Mouse (Mus musculus) adrenal gland, adult 2 months (tissue): ENCODE measurements around the gene Phf14. TPM values are rescaled to one million over a fixed set of nuclear protein-coding genes. Genes with fewer than 3 reads are reported as not detected.

Experiments
- DNase-seq: peaks from one replicate; pipeline ENCODE4 v3.0.0; 2021
- polyA plus RNA-seq: library from polyadenylated mRNA; depleted of rRNA; stranded (reverse); fragments of >200 nt; gene quantifications from 2 replicates; pipeline ENCODE4 v1.2.3, GENCODE M21; 2012
- total RNA-seq, 2 experiments: library from RNA; stranded (reverse); gene quantifications; 2 replicates each; pipeline ENCODE4 v1.2.3; 2021

Gene Phf14
- total and polyA plus RNA-seq, 3 experiments, result 4.4 to 41.0 (median 23.8) TPM

GRCm38 (mm10) chr6:12020738-12021137 lies 113.1 kb downstream of the Phf14 start:
- no peak for DNase-seq

DNA sequence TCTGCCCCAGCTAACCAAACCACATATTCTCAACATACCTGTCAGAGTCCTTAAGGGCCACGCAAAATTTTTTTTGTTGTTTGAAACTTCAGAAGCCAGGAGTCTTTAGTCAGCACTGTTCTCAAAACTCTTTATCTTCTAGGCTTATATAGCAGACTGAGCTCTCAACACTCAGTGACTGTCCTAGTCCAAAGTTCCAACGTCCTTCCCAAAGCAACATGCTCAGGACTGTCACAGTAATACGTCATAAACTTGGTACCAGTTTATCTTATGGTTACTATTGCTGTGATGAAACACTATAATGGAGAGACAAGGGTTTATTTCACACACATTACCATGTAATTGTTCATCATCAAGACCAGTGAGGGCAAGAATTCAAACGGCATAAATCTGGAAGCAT lies 113.9 kb downstream of the Phf14 start:
- DNase-seq, result no peak

DNA sequence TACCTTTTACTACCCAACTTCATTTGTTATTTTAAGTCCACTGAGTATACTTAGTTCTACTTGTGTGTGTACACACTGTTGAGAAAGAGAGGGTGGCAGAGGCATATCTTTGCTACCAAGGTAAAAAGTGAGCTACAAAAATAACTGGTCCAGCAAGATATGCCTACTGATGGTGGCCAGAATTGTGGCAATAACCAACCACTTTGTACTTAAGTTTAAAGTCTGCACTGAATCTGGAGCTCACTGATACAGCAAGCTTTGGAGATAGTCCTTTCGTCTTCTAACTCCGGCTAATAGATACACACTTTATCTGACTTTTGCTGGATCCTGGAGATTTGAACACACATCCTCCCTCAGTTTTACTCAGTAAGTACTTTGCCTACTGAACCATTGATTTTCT lies 115.8 kb downstream of the Phf14 start:
- no peak for DNase-seq

GRCm38 (mm10) chr6:12026804-12027537 lies 119.4 kb downstream of the Phf14 start:
- DNase-seq, result no peak

DNA sequence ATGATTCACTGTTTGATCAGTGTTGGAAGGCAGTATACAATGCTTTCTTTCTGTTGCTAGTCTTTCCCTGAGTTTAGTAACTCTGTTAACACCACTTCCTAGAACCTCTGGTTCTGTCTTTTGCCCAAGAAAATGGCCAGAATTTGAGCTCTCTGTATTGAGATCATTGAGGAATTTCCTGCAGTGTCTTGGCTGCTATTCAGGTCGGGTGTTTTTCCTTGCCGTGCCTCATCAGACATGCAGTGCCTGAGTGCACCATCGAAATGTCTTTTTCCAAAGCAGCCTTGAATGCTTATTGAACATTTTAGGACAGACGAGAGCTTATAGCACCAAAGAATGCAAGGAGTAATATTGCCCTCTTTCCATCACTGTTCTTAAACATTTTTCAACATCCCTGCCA lies 127.0 kb downstream of the Phf14 start:
- DNase-seq, result no peak

DNA sequence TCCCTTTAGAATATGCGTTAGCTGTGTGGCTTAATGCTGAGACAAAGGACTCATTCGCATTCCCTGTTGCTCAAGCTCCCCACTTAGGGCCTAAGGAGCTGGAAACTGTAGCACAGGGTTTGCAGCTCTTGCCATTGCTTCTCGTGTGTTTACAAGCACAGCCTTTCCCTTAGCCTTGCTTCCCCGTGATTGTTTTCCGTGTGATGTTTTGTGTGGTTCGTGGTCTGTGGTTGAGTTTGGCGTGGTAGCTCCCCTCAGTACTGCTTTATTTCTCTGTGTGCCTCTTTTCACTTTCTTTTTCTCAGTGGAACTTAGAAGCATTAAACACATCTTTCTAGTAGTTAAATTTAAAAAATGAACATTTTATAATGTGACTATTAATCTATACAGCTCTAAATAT lies 130.7 kb downstream of the Phf14 start:
- no peak for DNase-seq

GRCm38 (mm10) chr6:12052884-12053283 lies 145.3 kb downstream of the Phf14 start:
- no peak for DNase-seq

DNA sequence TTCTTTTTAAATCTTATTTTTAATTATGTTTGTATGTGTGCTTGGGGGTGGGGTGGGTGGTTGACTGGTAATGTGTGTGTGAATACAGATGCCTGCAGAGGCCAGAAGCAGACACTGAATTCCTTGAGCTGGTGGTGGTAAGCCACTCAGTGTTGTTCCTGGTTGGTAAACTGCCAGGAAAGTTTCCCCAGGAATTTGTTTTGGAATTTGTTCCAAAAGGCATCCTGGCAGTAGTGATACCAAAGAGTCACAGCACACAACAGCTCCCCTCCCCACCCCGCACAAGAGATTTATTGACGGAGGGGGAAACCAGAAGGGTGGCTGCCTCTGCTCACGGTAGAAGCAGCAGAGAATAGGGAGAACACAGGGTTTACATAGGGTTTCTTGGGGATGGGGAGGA lies 146.5 kb downstream of the Phf14 start:
- peak; percentile 33 for DNase-seq

- DNase-seq, result no peak
These were observed 151.1 kb downstream of the Phf14 start for GRCm38 (mm10) chr6:12058717-12059116.

DNA sequence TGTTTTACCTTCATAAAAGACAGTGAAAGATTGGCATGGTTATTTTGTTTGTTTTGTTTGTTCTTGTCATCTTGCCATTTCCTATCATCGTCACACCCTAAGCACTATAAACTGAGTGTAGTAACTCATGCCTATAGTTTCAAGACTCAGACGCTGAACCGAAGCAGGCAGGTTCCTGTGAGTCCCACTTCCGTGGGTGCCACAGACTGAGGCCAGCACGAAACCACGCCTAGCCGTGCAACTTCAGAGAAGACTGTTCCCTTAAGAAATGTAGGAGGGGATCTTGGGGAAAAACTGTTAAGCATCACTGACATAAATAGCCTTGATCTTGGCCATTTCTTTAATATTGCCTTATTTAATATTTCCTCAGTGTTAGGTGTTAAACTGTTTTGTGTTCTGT lies 152.4 kb downstream of the Phf14 start:
- DNase-seq, result no peak

DNA sequence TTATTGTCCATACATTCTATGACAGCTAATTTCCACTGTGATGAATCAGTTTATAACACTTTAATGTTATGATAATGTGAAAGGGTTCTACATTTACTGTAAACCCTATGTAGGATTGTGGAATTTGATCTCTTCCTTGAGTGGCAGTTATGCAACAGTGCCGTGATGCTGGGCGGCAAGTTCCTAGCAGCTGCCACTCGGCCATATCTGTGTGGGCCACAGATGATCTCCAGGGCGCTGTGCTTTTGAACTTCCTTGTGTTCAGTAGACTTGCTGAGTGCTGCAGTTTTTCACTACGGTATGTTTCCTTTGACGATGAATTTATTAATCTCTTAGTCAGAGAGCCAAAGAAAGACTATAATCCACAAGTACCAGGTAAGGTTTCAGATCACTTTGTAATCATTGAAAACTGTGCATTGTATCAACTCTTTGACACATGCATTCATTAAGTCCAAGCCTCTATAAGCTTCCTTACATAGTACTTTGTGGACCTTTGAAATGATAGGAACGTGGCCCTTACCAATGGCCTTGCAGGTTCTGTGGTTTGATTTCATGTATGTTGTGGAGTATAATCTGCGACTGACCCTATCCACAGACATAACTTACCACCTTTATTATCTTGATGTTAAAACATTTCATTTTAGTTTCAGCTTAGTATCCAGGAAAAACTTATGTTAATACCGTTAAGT lies 153.0 kb downstream of the Phf14 start:
- DNase-seq, result no peak

DNA sequence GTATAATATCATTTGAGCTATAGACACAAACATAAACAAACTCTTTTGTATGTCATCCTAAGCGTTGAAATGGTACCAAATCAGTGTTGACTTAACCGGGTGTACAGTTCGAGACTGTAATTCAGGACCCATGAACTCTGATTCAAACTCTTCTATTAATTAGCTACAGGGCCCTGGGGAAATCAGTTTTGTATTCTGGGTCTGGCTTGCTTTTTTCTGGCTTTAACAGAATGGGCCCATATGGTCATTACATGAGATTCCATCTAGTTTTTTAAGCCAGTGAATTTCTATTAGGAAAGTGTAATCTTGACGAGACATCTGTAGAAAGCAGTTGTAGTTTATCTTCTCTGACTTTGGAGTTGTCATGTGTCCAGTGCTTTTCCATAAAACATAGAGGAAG lies 160.3 kb downstream of the Phf14 start:
- no peak for DNase-seq

- DNase-seq, result no peak
These were observed 161.7 kb downstream of the Phf14 start for GRCm38 (mm10) chr6:12069357-12069756.

DNA sequence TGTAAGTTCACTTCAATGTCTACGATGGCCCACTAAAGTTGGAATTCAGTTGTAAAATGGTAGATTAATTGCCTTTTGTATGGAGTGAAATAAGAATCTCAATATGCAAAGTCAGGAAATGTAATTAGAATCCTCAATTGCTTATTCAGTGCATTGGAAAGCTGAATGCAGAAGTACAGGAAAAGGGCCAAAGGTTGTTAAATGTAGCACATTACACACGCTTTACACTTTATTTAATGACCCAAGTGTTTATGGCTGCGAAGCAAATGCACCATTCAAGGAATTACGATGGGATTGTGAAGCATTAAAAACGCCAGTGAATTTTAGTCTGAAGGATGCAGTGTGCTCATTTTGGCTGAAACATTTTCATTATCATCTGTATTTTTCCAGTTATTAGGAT lies 167.0 kb downstream of the Phf14 start:
- DNase-seq, result no peak

DNA sequence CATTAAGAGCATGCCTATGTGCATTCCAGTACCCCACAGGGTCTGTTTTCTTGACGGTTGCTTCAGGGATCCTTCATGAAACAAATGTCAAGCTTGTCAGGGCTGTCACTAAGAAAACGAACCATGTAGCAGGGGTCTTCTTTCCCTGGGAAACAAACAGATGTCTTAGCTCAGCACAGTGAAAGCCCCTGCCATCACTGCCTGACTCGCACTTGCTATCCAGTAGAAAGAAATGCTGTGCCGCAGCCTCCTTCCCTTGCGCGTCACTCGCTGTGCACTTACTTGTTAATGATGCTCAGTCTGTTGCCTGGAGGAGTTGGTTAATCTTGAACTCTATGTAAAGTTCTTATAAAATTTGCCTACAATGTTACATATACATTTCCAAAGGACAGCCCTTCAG lies 169.7 kb downstream of the Phf14 start:
- DNase-seq, result no peak

GRCm38 (mm10) chr6:12077880-12078618 lies 170.4 kb downstream of the Phf14 start:
- no peak for DNase-seq

- no peak for DNase-seq
These were observed 171.7 kb downstream of the Phf14 start for GRCm38 (mm10) chr6:12079260-12079659.

DNA sequence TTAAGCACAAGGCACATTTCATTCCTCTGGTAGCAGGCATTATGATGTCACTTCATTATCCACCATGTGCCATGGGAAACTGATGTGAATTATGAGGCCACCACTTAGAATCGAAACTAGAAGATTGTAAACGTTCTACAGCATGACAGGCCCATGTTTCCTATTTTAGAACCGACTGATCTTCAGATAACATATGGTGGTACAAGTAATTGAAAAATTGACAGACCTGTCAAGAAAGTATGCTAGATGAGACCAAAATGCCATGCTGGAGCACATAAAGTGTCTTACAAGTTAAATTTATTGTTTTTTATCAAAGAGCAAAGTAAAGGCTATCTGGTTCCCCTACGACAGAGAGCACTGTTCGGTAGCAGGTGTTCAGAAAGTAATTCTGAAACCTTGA lies 172.8 kb downstream of the Phf14 start:
- no peak for DNase-seq

DNA sequence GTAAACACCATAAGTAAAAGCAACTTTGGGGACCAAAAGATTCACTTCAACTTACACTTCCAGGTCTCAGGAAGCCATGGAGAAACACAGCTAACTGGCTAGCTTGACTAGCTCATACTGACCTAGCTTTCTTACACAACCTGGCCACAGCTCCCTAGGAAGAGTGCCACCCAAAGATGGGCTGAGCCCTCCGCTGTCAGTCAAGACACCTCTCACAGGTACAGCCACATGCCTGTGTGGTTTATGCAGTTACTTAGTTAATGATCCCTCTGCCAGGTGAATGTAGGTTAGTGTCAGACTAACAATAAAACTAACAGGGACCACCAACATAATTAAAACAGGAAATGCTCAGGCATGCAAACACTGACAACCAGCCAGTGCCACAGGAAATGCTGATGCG lies 174.1 kb downstream of the Phf14 start:
- no peak for DNase-seq

- no peak for DNase-seq
These were observed 174.5 kb downstream of the Phf14 start for GRCm38 (mm10) chr6:12082125-12082524.

DNA sequence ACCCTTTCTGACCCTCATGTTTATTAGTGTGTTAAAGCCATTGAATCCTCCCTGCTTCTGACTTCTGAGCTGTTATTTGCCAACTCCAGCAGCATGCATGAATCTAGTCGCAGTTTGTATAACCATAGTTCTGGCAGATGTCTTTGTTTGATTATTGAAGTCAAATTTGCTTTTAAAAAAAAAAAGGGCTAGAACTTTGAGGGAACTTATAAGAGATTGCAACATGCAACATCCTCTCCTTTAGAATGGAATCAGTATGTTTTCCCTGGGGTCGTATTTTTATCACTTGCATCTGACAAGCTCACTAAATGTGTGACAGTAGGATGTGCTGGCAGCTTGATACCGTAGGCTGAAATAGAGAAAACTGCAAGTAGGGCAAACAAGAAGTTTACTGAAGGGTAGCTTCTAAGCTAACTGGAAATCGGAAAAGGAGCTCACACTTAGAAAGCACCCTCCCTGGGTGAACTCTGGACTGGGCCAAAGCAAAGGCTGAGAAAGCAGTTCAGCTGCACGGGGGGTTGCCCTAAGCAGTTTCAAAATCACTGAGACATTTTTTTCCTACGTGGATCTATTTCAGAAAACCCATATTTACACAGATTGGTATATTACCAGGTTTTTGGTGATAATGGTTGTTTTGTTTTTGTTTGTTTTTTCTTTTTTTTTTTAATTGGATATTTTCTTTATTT lies 175.1 kb downstream of the Phf14 start:
- DNase-seq, result no peak

DNA sequence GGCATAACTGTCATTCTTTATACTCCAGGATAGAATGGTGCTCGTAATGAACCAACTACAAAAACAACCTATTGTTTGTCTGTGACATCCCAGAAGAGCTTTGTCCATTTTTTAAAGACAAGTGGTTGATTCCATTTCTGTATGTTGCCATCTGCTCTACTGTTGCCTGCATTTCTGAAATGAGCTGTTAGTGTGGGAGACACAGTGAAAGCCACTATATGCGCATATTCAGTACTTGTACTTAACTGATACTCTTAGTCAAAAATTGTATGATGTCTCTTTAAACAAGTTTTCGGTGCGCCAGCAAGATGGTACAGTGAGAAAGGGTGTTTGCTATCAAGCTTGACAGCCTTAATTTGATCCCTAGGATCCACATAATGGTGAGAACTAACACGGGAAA lies 177.1 kb downstream of the Phf14 start:
- no peak for DNase-seq
